Mouse (Mus musculus) limb, embryonic 11.5 days (tissue): Measurements from ENCODE around the gene Olfr699. TPM values are rescaled to one million over a fixed set of nuclear protein-coding genes. Genes with fewer than 3 reads are reported as not detected.
"Not testable (repeated sequence)": the region's sequence is repeated elsewhere in the genome, so short reads cannot be mapped to it uniquely, and the experiment has no call there.

ENCODE experiments used
- ATAC-seq: fragments of 200-750 bp; cut with Nextera tagmentation; 2 replicates; pipeline ENCODE4 v1.8.0; 2017; ENCODE audit warnings: low read depth; ENCODE audit not compliant: insufficient number of reproducible peaks, low FRiP score, low TSS enrichment
- DNase-seq: peaks from one replicate; pipeline ENCODE4 v3.0.0-alpha.2; 2015; ENCODE audit warnings: low spot score
- H3K27ac ChIP-seq: fragments of 300-500 bp; sonication (generic); replicated peaks from 2 replicates; pipeline ENCODE4 v1.5.1; 2014; ENCODE audit warnings: low read depth, mild to moderate bottlenecking, low read length
- H3K27me3 ChIP-seq: fragments of 300-500 bp; sonication (generic); 2 replicates; pipeline ENCODE4 v1.6.1; 2014; ENCODE audit warnings: mild to moderate bottlenecking, low read length, mixed read lengths; ENCODE audit not compliant: control insufficient read depth, insufficient read depth
- H3K36me3 ChIP-seq: fragments of 300-500 bp; sonication (generic); 2 replicates; pipeline ENCODE4 v1.6.1; 2014; ENCODE audit warnings: mild to moderate bottlenecking, low read length, moderate library complexity, mixed read lengths; ENCODE audit not compliant: control insufficient read depth, insufficient read depth
- H3K4me1 ChIP-seq: fragments of 300-500 bp; sonication (generic); 2 replicates; pipeline ENCODE4 v1.6.1; 2014; ENCODE audit warnings: low read length, mixed read lengths; ENCODE audit not compliant: control insufficient read depth, insufficient read depth
- H3K4me2 ChIP-seq: fragments of 300-500 bp; sonication (generic); 2 replicates; pipeline ENCODE4 v1.6.1; 2014; ENCODE audit warnings: low read depth, mild to moderate bottlenecking, moderate library complexity; ENCODE audit not compliant: severe bottlenecking
- H3K4me3 ChIP-seq: fragments of 300-500 bp; sonication (generic); 2 replicates; pipeline ENCODE4 v1.5.1; 2014; ENCODE audit warnings: low read depth, low read length
- H3K9ac ChIP-seq: fragments of 300-500 bp; sonication (generic); 2 replicates; pipeline ENCODE4 v1.6.1; 2014; ENCODE audit warnings: mild to moderate bottlenecking, low read length
- H3K9me3 ChIP-seq: fragments of 300-500 bp; sonication (generic); 2 replicates; pipeline ENCODE4 v1.6.1; 2016; ENCODE audit warnings: low read length; ENCODE audit not compliant: control insufficient read depth
- WGBS: fragments of 180-500 bp; shearing (Covaris S2); extraction: QIAGEN DNeasy Blood & Tissue Kit; methylation state at CpG from one replicate; pipeline ENCODE4 v1.1.7; 2014; 5-methylcytosine and 5-hydroxymethylcytosine counted together
- polyA plus RNA-seq: library from polyadenylated mRNA; unstranded; fragments of >200 nt; fragmentation: Nextera tagmentation; extraction: Ambion mirVana; gene quantifications from 2 replicates; pipeline ENCODE4 v1.2.1, GENCODE M21; 2014

The Olfr699 gene
- polyA plus RNA-seq = not detected in 2 replicates

- no peak within 1 kb of the TSS for H3K4me2 ChIP-seq
- no peaks in the 10 kb centered on the region for H3K27me3 ChIP-seq
- no peaks in the 10 kb centered on the region for H3K36me3 ChIP-seq
- H3K4me1 ChIP-seq = no peaks in the 10 kb centered on the region
- H3K9me3 ChIP-seq = no peaks in the 10 kb centered on the region
- WGBS = 90% methylated on average over 1 of the region's 1 CpGs
- no peak within 1 kb of the TSS for H3K9ac ChIP-seq
- no peak within 1 kb of the TSS for H3K27ac ChIP-seq
- no peak for ATAC-seq
- DNase-seq = no peak
- no peak within 1 kb of the TSS for H3K4me3 ChIP-seq
Observed at GRCm38 (mm10) chr7:106793098-106793497, at the start of gene Olfr699. Gene Olfr699 (minus strand): TSS chr7:106793198.

DNA sequence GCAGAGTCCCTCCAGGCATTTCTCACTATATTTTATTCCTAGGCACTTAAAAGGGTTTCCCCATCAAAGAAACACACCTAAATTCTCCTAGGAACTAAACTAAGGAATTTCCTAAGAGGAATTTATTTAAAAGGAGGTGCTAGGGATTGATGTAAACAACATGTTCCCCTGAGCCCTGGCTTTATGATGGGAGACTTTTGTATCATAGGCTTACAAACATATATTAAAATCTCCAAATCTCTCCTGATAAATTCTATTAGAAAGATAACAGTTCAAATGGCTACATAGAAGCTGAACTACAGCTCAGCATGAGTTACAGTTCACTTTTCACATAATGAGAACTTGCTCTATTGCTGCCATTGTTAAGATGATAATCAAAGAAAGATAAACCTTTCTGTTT, 40.8 kb upstream of the Olfr699 start, which contains the start of gene Olfr702:
TSS of gene Olfr702 (minus strand) at position 101 of the 400 bp plus-strand sequence.
- no peaks in the 10 kb centered on the region for H3K9me3 ChIP-seq
- DNase-seq = no peak
- no peaks in the 10 kb centered on the region for H3K4me1 ChIP-seq
- H3K27me3 ChIP-seq = no peaks in the 10 kb centered on the region
- no peak within 1 kb of the TSS for H3K4me3 ChIP-seq
- no peak within 1 kb of the TSS for H3K27ac ChIP-seq
- H3K36me3 ChIP-seq = no peaks in the 10 kb centered on the region
- no peak for ATAC-seq
- no peak within 1 kb of the TSS for H3K4me2 ChIP-seq
- no peak within 1 kb of the TSS for H3K9ac ChIP-seq

- no peaks in the 10 kb centered on the region for H3K27me3 ChIP-seq
- DNase-seq = no peak
Observed at GRCm38 (mm10) chr7:106818414-106818813, 25.4 kb upstream of the Olfr699 start.

GRCm38 (mm10) chr7:106815775-106816174, 22.8 kb upstream of the Olfr699 start:
- H3K4me1 ChIP-seq = no peaks in the 10 kb centered on the region
- 59% methylated on average over 2 of the region's 2 CpGs for WGBS
- H3K4me3 ChIP-seq = no peak overlapping the region
- no peak overlapping the region for H3K27ac ChIP-seq
- H3K36me3 ChIP-seq = no peaks in the 10 kb centered on the region
- ATAC-seq = no peak
- H3K9ac ChIP-seq = no peak overlapping the region
- no peaks in the 10 kb centered on the region for H3K27me3 ChIP-seq
- H3K4me2 ChIP-seq = no peak overlapping the region
- DNase-seq = no peak
- no peaks in the 10 kb centered on the region for H3K9me3 ChIP-seq

More at GRCm38 (mm10) chr7:106818414-106818813, 25.4 kb upstream of the Olfr699 start:
- H3K4me1 ChIP-seq = no peaks in the 10 kb centered on the region
- no peak overlapping the region for H3K9ac ChIP-seq
- H3K4me3 ChIP-seq = no peak overlapping the region
- H3K27ac ChIP-seq = no peak overlapping the region
- H3K9me3 ChIP-seq = no peaks in the 10 kb centered on the region
- no peaks in the 10 kb centered on the region for H3K36me3 ChIP-seq
- ATAC-seq = no peak
- no peak overlapping the region for H3K4me2 ChIP-seq

DNA sequence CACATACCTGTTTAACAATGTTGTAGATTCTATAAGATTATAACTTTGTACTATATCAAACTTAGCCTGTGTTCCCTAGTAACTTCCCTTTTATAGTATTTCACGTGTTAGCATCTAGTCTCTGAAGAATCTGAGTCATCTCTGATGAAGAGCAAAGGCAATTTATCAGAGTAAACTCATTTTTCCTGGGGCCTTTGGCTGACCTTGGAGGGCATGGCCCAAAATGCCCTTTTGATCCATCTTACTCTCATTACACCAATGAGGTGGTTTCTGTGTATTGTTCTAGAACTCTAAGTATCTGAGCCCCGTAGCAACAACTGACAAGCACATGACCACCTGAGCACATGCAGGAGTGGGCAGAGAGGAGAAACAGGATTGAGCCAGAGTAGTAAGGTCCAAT, 20.8 kb upstream of the Olfr699 start, which contains the start of gene Olfr701:
TSS of gene Olfr701 (plus strand) at position 301 of the 400 bp plus-strand sequence.
- H3K4me1 ChIP-seq = no peaks in the 10 kb centered on the region
- no peak within 1 kb of the TSS for H3K9ac ChIP-seq
- H3K9me3 ChIP-seq = no peaks in the 10 kb centered on the region
- no peaks in the 10 kb centered on the region for H3K27me3 ChIP-seq
- 79% methylated on average over 2 of the region's 2 CpGs for WGBS
- no peak within 1 kb of the TSS for H3K27ac ChIP-seq
- H3K4me3 ChIP-seq = no peak within 1 kb of the TSS
- H3K4me2 ChIP-seq = no peak within 1 kb of the TSS
- H3K36me3 ChIP-seq = no peaks in the 10 kb centered on the region
- no peak for DNase-seq
- ATAC-seq = no peak

DNA sequence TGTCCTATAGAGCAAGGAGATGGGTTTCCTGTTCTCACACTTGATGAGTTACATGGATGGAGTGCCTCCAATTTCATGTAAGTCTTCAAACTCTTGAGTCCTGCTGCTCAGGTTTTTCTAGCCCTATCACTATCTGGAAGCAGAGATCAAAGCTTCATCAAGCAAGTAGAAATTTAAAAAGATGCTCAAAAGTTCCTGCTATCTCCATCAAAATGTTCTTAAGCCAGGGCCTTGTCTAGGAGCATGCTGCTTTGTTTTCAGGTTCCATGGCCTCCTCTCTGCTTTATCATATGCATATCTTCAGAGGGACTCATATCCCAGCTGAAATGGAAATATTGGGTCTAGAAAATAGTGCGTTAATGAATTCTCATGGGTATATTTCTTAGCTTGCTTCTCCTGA, 15.7 kb upstream of the Olfr699 start, which contains the start of gene Olfr700:
TSS of gene Olfr700 (minus strand) at position 101 of the 400 bp plus-strand sequence.
- 96% methylated on average over 1 of the region's 1 CpGs for WGBS
- Histone ChIP-seq H3K4me3 (no peak within 1 kb of the TSS), H3K27me3 (no peaks in the 10 kb centered on the region), H3K4me2 (no peak within 1 kb of the TSS), H3K27ac (no peak within 1 kb of the TSS), H3K36me3 (no peaks in the 10 kb centered on the region), H3K9me3 (no peaks in the 10 kb centered on the region), H3K4me1 (no peaks in the 10 kb centered on the region), H3K9ac (no peak within 1 kb of the TSS)
- ATAC-seq = no peak
- DNase-seq = no peak

DNA sequence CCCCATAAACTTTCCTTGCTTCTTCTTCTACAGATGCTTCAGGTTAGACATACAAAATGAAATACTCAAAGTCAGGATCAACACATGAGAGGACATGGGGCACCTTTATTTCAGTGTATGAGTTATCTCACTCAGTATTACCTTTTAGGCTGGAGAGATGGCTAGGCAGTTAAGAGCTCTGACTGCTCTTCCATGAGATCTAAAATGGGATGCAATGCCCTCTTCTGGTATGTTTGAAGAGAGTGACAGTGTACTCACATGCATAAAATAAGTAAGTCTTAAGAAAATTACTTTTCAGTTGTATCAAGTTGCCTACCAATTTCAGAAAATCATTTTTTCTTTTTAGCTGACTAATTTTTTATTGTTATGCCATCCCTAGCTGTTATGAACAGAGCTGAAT, 4.7 kb downstream of the Olfr699 start:
- no peaks in the 10 kb centered on the region for H3K4me1 ChIP-seq
- ATAC-seq = no peak

GRCm38 (mm10) chr7:106761008-106761407, 32.0 kb downstream of the Olfr699 start:
- H3K9ac ChIP-seq, H3K9me3 ChIP-seq, H3K4me3 ChIP-seq, DNase-seq, H3K4me1 ChIP-seq, H3K36me3 ChIP-seq, ATAC-seq, H3K27ac ChIP-seq, H3K4me2 ChIP-seq, H3K27me3 ChIP-seq: not testable (repeated sequence)
- 88% methylated on average over 2 of the region's 2 CpGs for WGBS

More for the DNA sequence above, 4.7 kb downstream of the Olfr699 start:
- Histone ChIP-seq H3K36me3 (no peaks in the 10 kb centered on the region), H3K27ac (no peak overlapping the region), H3K27me3 (no peaks in the 10 kb centered on the region), H3K4me3 (no peak overlapping the region), H3K4me2 (no peak overlapping the region), H3K9ac (no peak overlapping the region), H3K9me3 (no peaks in the 10 kb centered on the region)
- DNase-seq = no peak

GRCm38 (mm10) chr7:106758800-106759199, 34.2 kb downstream of the Olfr699 start:
- ATAC-seq (no peak), DNase-seq (no peak)
- Histone ChIP-seq H3K4me2 (no peak overlapping the region), H3K27me3 (no peaks in the 10 kb centered on the region), H3K9ac (no peak overlapping the region), H3K4me3 (no peak overlapping the region), H3K36me3 (no peaks in the 10 kb centered on the region), H3K27ac (no peak overlapping the region), H3K4me1 (no peaks in the 10 kb centered on the region), H3K9me3 (no peaks in the 10 kb centered on the region)
- WGBS = 86% methylated on average over 2 of the region's 2 CpGs
